Mouse (Mus musculus) kidney, postnatal 0 days (tissue): ENCODE data around the gene Sept12. TPM values are rescaled to one million over a fixed set of nuclear protein-coding genes. Genes with fewer than 3 reads are reported as not detected.

Source experiments
- ATAC-seq: fragments of 200-750 bp; cut with Nextera tagmentation; replicated peaks from 2 replicates; pipeline ENCODE4 v1.8.0; 2017; ENCODE audit warnings: low read depth, moderate number of reproducible peaks, moderate TSS enrichment, moderate library complexity; ENCODE audit not compliant: low FRiP score
- DNase-seq: peaks from one replicate; pipeline ENCODE4 v3.0.0-alpha.2; 2016; ENCODE audit warnings: low spot score
- H3K27ac ChIP-seq: fragments of 300-500 bp; sonication (generic); 2 replicates; pipeline ENCODE4 v1.5.1; 2014; ENCODE audit warnings: mild to moderate bottlenecking
- H3K27me3 ChIP-seq: fragments of 300-500 bp; sonication (generic); 2 replicates; pipeline ENCODE4 v1.6.1; 2014; ENCODE audit warnings: low read length, mixed read lengths; ENCODE audit not compliant: insufficient read depth
- H3K36me3 ChIP-seq: fragments of 300-500 bp; sonication (generic); 2 replicates; pipeline ENCODE4 v1.6.1; 2014; ENCODE audit warnings: low read length, mixed read lengths; ENCODE audit not compliant: insufficient read depth
- H3K4me1 ChIP-seq: fragments of 300-500 bp; sonication (generic); replicated peaks from 2 replicates; pipeline ENCODE4 v1.6.1; 2014; ENCODE audit warnings: antibody characterized with exemption, low read length, mixed read lengths; ENCODE audit not compliant: insufficient read depth
- H3K4me2 ChIP-seq: fragments of 300-500 bp; sonication (generic); 2 replicates; pipeline ENCODE4 v1.6.1; 2014; ENCODE audit warnings: mild to moderate bottlenecking, low read length, moderate library complexity, mixed read lengths
- H3K4me3 ChIP-seq: fragments of 300-500 bp; sonication (generic); replicated peaks from 2 replicates; pipeline ENCODE4 v1.5.1; 2014; ENCODE audit warnings: low read depth, low read length
- H3K9ac ChIP-seq: fragments of 300-500 bp; sonication (generic); 2 replicates; pipeline ENCODE4 v1.6.1; 2014; ENCODE audit warnings: low read depth, low read length
- H3K9me3 ChIP-seq: fragments of 300-500 bp; sonication (generic); replicated peaks from 2 replicates; pipeline ENCODE4 v1.6.1; 2016; ENCODE audit warnings: low read length, inconsistent platforms, mixed read lengths
- CTCF ChIP-seq: IDR thresholded peaks from 2 replicates; pipeline ENCODE4 v1.5.1; 2016; ENCODE audit warnings: antibody characterized with exemption, low read depth, mild to moderate bottlenecking, moderate library complexity
- WGBS: fragments of 180-500 bp; shearing (Covaris S2); extraction: QIAGEN DNeasy Blood & Tissue Kit; methylation state at CpG from one replicate; pipeline ENCODE4 v1.1.7; 2014; 5-methylcytosine and 5-hydroxymethylcytosine counted together
- polyA plus RNA-seq: library from polyadenylated mRNA; unstranded; fragments of >200 nt; fragmentation: Nextera tagmentation; extraction: Ambion mirVana; gene quantifications from 2 replicates; pipeline ENCODE4 v1.2.1, GENCODE M21; 2015

The Sept12 gene
- polyA plus RNA-seq, 1 experiment from 2014 or later, result not detected

DNA sequence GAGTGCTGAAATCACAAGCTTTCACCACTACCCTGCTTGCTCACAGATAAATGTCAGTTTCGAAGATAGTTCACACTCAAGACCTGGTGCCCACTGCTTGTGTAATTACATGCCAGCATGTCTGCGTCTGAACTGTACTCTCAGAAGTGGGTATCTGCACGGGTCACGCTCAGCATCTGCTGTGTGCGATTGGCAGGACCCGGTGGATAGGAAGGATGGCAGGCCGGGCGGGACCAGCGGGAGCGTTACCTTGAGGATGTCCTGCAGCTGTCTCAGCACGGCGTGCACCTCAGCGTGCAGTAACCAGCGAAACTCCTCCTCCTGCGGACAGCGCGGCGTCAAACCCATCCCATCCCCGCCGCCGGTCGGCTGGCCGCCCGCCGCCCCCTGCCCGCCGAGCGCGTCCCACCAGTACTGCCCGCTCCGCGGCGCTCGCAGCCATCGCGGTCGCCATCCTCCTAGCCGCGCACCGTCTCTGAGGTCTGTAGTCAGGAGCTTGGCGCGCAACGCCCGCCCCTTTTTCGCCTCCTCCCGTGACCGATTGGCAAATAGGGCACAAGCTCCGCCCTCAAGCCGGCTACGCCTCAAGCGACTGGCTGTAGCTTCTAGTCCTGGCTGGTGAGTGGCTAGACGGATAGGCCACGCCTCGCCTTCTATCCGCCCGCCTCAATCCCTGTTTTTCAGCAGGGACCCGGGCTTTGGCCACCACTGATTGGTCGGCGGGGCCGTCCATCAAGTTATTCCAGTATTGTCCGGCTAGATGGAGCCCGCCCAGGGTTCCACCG is 15.6 kb upstream of the Sept12 start, which contains the start of gene Rogdi:
Gene Rogdi (minus strand): TSS at position 500 of the 785 bp plus-strand sequence.
- Histone ChIP-seq H3K27me3 (no peaks in the 10 kb centered on the region), H3K9ac (peak within 1 kb of the TSS; percentile 68), H3K36me3 (peaks cover 33% of the 10 kb centered on the region), H3K27ac (peak within 1 kb of the TSS; percentile 73), H3K4me1 (peaks cover 8% of the 10 kb centered on the region), H3K9me3 (no peaks in the 10 kb centered on the region), H3K4me3 (peak within 1 kb of the TSS; percentile 75), H3K4me2 (peak within 1 kb of the TSS; percentile 87)
- DNase-seq (peak; percentile 100), ATAC-seq (peak; percentile 98)
- whole genome bisulfite sequencing, result under 1% methylated on average over 63 of the region's 63 CpGs
- TF ChIP-seq CTCF, result peak; percentile 26; the same call in 1 of the 2 replicates

GRCm38 (mm10) chr16:5012036-5013005 is 14.7 kb upstream of the Sept12 start:
- H3K27ac ChIP-seq, result peak overlapping the region; percentile 73
- DNase-seq (peak; percentile 18), ATAC-seq (no peak; the same call in 1 of the 2 replicates)
- H3K9ac ChIP-seq, result peak overlapping the region; percentile 68
- peak overlapping the region; percentile 87 for H3K4me2 ChIP-seq
- TF ChIP-seq CTCF, result no peak
- peaks cover 8% of the 10 kb centered on the region for H3K4me1 ChIP-seq
- peak overlapping the region; percentile 75 for H3K4me3 ChIP-seq
- no peaks in the 10 kb centered on the region for H3K27me3 ChIP-seq
- no peaks in the 10 kb centered on the region for H3K9me3 ChIP-seq
- 40% methylated on average over 13 of the region's 13 CpGs for WGBS
- peaks cover 25% of the 10 kb centered on the region for H3K36me3 ChIP-seq

- no peak for DNase-seq
- TF ChIP-seq CTCF, result no peak
- Histone ChIP-seq H3K9ac (no peak overlapping the region), H3K9me3 (no peaks in the 10 kb centered on the region), H3K36me3 (peaks cover 18% of the 10 kb centered on the region), H3K4me2 (no peak overlapping the region), H3K4me3 (no peak overlapping the region), H3K27ac (no peak overlapping the region), H3K4me1 (peaks cover 8% of the 10 kb centered on the region), H3K27me3 (no peaks in the 10 kb centered on the region)
- 91% methylated on average over 7 of the region's 7 CpGs for WGBS
- no peak for ATAC-seq
These were observed 13.6 kb upstream of the Sept12 start for GRCm38 (mm10) chr16:5011285-5011684.

DNA sequence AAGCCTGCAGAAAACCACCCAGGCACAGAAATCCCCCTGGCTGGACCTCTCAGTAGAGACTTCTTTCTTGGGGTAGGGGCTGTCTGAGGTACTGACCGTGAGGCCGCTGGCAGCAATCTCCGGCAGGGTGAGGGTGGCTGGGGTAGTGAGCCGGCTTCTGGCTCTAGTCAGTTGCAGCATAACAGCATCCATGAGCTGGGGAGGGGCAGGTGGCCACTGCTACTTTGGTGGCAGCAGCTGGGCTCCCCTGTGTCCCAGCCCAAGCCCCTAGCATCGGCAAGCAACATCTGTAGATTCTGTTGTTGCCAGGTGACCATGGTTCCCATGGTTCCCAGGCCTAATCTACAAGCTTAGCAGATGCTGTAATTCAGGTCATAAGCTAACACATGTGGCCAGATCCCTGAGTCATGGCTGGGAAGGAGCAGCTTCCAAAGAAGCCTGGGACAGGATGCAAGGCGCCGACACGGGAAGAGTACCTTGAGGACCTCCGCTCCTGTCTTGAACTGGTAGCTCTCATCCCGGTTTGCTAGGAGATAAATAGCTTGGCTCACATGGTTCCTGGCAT is 12.8 kb upstream of the Sept12 start:
- peaks cover 10% of the 10 kb centered on the region; the same call in 1 of the 2 replicates for H3K36me3 ChIP-seq
- TF ChIP-seq CTCF, result no peak
- no peak overlapping the region for H3K27ac ChIP-seq
- WGBS, result 92% methylated on average over 10 of the region's 10 CpGs
- no peak overlapping the region for H3K4me3 ChIP-seq
- ATAC-seq, result no peak
- H3K4me1 ChIP-seq, result peaks cover 8% of the 10 kb centered on the region
- no peaks in the 10 kb centered on the region for H3K9me3 ChIP-seq
- DNase-seq, result no peak
- H3K4me2 ChIP-seq, result no peak overlapping the region
- no peak overlapping the region for H3K9ac ChIP-seq
- H3K27me3 ChIP-seq, result no peaks in the 10 kb centered on the region

- H3K4me3 ChIP-seq, result no peak overlapping the region
- H3K27ac ChIP-seq, result no peak overlapping the region
- 0 out of 2 replicates have a peak overlapping the region, but pooled peaks have one; percentile 23 for H3K9ac ChIP-seq
- H3K4me1 ChIP-seq, result peaks cover 8% of the 10 kb centered on the region
- ATAC-seq (no peak), DNase-seq (no peak)
- H3K4me2 ChIP-seq, result peak overlapping the region; percentile 39; the same call in 1 of the 2 replicates
- no peaks in the 10 kb centered on the region for H3K36me3 ChIP-seq
- no peak for TF ChIP-seq CTCF
- no peaks in the 10 kb centered on the region for H3K27me3 ChIP-seq
- H3K9me3 ChIP-seq, result no peaks in the 10 kb centered on the region
- WGBS, result 86% methylated on average over 12 of the region's 12 CpGs
These were observed 10.4 kb upstream of the Sept12 start for GRCm38 (mm10) chr16:5008076-5008475.
